Mouse (Mus musculus) layer of hippocampus, postnatal 25 days (tissue): ENCODE measurements around the gene Camk1d. TPM values are rescaled to one million over a fixed set of nuclear protein-coding genes. Genes with fewer than 3 reads are reported as not detected.

ENCODE experiments used
- DNase-seq, 2 experiments: peaks; one replicate each; pipeline ENCODE4 v3.0.0; 2022; ENCODE audit warnings: mixed read lengths in 2 of 2, low spot score in 1 of 2; ENCODE audit errors: extremely low spot score in 1 of 2
- total RNA-seq, 2 experiments: library from RNA; stranded (reverse); gene quantifications; 2 replicates each; pipeline ENCODE4 v1.2.3; 2021

Gene Camk1d
- total RNA-seq, 2 experiments from 2014 or later, result 146 to 154 TPM

GRCm38 (mm10) chr2:5378066-5378672, 336.1 kb downstream of the Camk1d start:
- no peak for DNase-seq

- DNase-seq, result no peak
Observed at GRCm38 (mm10) chr2:5372886-5373429, 341.4 kb downstream of the Camk1d start.

- peak in 1 of 2 experiments; percentile 16 for DNase-seq
Observed at GRCm38 (mm10) chr2:5371316-5371715, 343.0 kb downstream of the Camk1d start.

- DNase-seq, result no peak
Observed at GRCm38 (mm10) chr2:5370591-5370990, 343.7 kb downstream of the Camk1d start.

GRCm38 (mm10) chr2:5363836-5364235, 350.5 kb downstream of the Camk1d start:
- no peak for DNase-seq

GRCm38 (mm10) chr2:5358049-5358448, 356.3 kb downstream of the Camk1d start:
- no peak for DNase-seq

- DNase-seq, result no peak
Observed at GRCm38 (mm10) chr2:5357056-5357455, 357.3 kb downstream of the Camk1d start.

- no peak for DNase-seq
Observed at GRCm38 (mm10) chr2:5352821-5353522, 361.3 kb downstream of the Camk1d start.

- no peak for DNase-seq
Observed at GRCm38 (mm10) chr2:5345344-5345743, 369.0 kb downstream of the Camk1d start.

- DNase-seq, result no peak
Observed at GRCm38 (mm10) chr2:5327533-5328250, 386.6 kb downstream of the Camk1d start.

GRCm38 (mm10) chr2:5324806-5325205, 389.5 kb downstream of the Camk1d start:
- DNase-seq, result no peak

GRCm38 (mm10) chr2:5321660-5322295, 392.5 kb downstream of the Camk1d start:
- DNase-seq, result no peak

GRCm38 (mm10) chr2:5319138-5319537, 395.2 kb downstream of the Camk1d start:
- no peak for DNase-seq

GRCm38 (mm10) chr2:5316763-5317162, 397.6 kb downstream of the Camk1d start:
- DNase-seq, result no peak

GRCm38 (mm10) chr2:5316217-5316616, 398.1 kb downstream of the Camk1d start:
- no peak for DNase-seq

- DNase-seq, result no peak
Observed at GRCm38 (mm10) chr2:5315291-5315828, 399.0 kb downstream of the Camk1d start.

GRCm38 (mm10) chr2:5314530-5315166, 399.7 kb downstream of the Camk1d start:
- no peak for DNase-seq

- no peak for DNase-seq
Observed at GRCm38 (mm10) chr2:5305156-5305555, 409.2 kb downstream of the Camk1d start.

GRCm38 (mm10) chr2:5304451-5304850, 409.9 kb downstream of the Camk1d start:
- DNase-seq, result no peak

- DNase-seq, result no peak
Observed at GRCm38 (mm10) chr2:5301286-5301685, 413.0 kb downstream of the Camk1d start.
